Mouse (Mus musculus) brain, embryonic 14.5 days (tissue): ENCODE data around the gene Rab11fip4.

Source experiments
- CTCF ChIP-seq: fragments of 200-500 bp; IDR thresholded peaks from 2 replicates; pipeline ENCODE4 v1.5.1; 2012; ENCODE audit warnings: inconsistent platforms, mild to moderate bottlenecking, moderate library complexity, borderline replicate concordance; ENCODE audit not compliant: insufficient read depth, insufficient read length; ENCODE audit errors: extremely low read depth
- POLR2A ChIP-seq: fragments of 200-500 bp; IDR thresholded peaks from 2 replicates; pipeline ENCODE4 v1.6.1; 2012; ENCODE audit warnings: mild to moderate bottlenecking, inconsistent platforms, borderline replicate concordance; ENCODE audit not compliant: poor library complexity, insufficient read depth, insufficient read length, severe bottlenecking; ENCODE audit errors: extremely low read depth

DNA sequence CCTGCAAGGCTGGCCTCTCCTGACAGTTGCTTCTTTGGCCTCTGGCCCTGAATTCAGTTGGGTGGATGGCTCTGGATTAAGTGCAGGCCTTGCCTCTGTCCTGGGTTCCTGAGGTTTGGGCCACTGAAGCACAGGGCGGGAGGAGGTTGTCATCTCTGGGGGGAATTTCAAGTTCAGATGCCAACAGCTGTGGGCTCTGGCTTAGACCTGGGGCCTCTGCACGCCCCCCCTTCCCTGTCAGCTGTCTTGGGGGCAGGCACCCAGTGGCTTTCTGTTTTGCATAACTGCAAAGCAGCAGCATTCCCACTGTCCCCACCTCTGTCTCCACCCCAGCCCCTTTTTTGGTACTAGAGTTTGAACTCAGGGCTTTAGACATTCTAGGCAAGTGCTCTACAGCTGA is 139.4 kb downstream of the Rab11fip4 start:
- TF ChIP-seq CTCF (no peak), POLR2A (no peak)
